Mouse (Mus musculus) ES-E14 (cell line): ENCODE results near the gene Ltbp2.

Source experiments
- CHD2 ChIP-seq: IDR thresholded peaks from 2 replicates; pipeline ENCODE4 v1.6.1; 2014; ENCODE audit warnings: mild to moderate bottlenecking, low read depth, low read length, inconsistent platforms
- MAFK ChIP-seq: IDR thresholded peaks from 2 replicates; pipeline ENCODE4 v1.6.1; 2014; ENCODE audit warnings: mild to moderate bottlenecking, low read depth, low read length, inconsistent platforms; ENCODE audit not compliant: insufficient read depth
- ZC3H11A ChIP-seq: IDR thresholded peaks from 2 replicates; pipeline ENCODE4 v1.6.1; 2012; ENCODE audit warnings: low read depth, mild to moderate bottlenecking, inconsistent platforms, low read length, borderline replicate concordance
- ZNF384 ChIP-seq: IDR thresholded peaks from 2 replicates; pipeline ENCODE4 v1.6.1; 2012; ENCODE audit warnings: low read depth, low read length, inconsistent platforms

- no peak for TF ChIP-seq ZC3H11A
- no peak for TF ChIP-seq MAFK
- TF ChIP-seq ZNF384, result no peak
- no peak for TF ChIP-seq CHD2
These were observed 42.5 kb upstream of the Ltbp2 start for GRCm38 (mm10) chr12:84918809-84919208.
